Mouse (Mus musculus) ES-Bruce4 (cell line): ENCODE data around the gene Drd4. TPM values are rescaled to one million over a fixed set of nuclear protein-coding genes. Genes with fewer than 3 reads are reported as not detected.

Source experiments
- H3K27ac ChIP-seq: 2 replicates; pipeline ENCODE4 v1.5.1; 2012; ENCODE audit warnings: low read length, inconsistent platforms; ENCODE audit not compliant: insufficient read depth
- H3K27me3 ChIP-seq: 2 replicates; pipeline ENCODE4 v1.6.1; 2012; ENCODE audit warnings: mild to moderate bottlenecking, low read length, inconsistent platforms; ENCODE audit not compliant: control insufficient read depth, poor library complexity, insufficient read depth, severe bottlenecking
- H3K36me3 ChIP-seq: 2 replicates; pipeline ENCODE4 v1.6.1; 2012; ENCODE audit warnings: inconsistent platforms, mild to moderate bottlenecking, low read length, moderate library complexity; ENCODE audit not compliant: control insufficient read depth, poor library complexity, insufficient read depth, severe bottlenecking
- H3K4me1 ChIP-seq: one replicate; pipeline ENCODE4 v1.8.1; 2011; ENCODE audit warnings: low read length; ENCODE audit not compliant: control insufficient read depth, insufficient read depth
- H3K4me3 ChIP-seq: 2 replicates; pipeline ENCODE4 v1.5.1; 2011; ENCODE audit warnings: low read depth, mild to moderate bottlenecking, low read length
- H3K9ac ChIP-seq: 2 replicates; pipeline ENCODE4 v1.6.1; 2012; ENCODE audit warnings: low read depth, mild to moderate bottlenecking, inconsistent platforms; ENCODE audit not compliant: poor library complexity, severe bottlenecking
- H3K9me3 ChIP-seq: replicated peaks from 2 replicates; pipeline ENCODE4 v1.6.1; 2012; ENCODE audit warnings: mild to moderate bottlenecking, low read length, inconsistent platforms; ENCODE audit not compliant: control insufficient read depth, poor library complexity, insufficient read depth, severe bottlenecking
- CTCF ChIP-seq: IDR thresholded peaks from one replicate; pipeline ENCODE4 v1.8.1; 2011; ENCODE audit warnings: low read depth, low read length
- EP300 ChIP-seq: IDR thresholded peaks from 2 replicates; pipeline ENCODE4 v1.6.1; 2011; ENCODE audit warnings: low read depth, low read length; ENCODE audit not compliant: insufficient read depth
- POLR2A ChIP-seq: IDR thresholded peaks from one replicate; pipeline ENCODE4 v1.8.1; 2011; ENCODE audit warnings: low read length; ENCODE audit not compliant: insufficient read depth
- polyA plus RNA-seq: library from polyadenylated mRNA; stranded (reverse); fragments of >200 nt; gene quantifications from 2 replicates; pipeline ENCODE4 v1.2.4, GENCODE M21; 2011; ENCODE audit warnings: low read depth; ENCODE audit not compliant: missing spikeins, insufficient read depth, insufficient read length

Drd4 gene
- polyA plus RNA-seq, 1 experiment, result 0.21 TPM

DNA sequence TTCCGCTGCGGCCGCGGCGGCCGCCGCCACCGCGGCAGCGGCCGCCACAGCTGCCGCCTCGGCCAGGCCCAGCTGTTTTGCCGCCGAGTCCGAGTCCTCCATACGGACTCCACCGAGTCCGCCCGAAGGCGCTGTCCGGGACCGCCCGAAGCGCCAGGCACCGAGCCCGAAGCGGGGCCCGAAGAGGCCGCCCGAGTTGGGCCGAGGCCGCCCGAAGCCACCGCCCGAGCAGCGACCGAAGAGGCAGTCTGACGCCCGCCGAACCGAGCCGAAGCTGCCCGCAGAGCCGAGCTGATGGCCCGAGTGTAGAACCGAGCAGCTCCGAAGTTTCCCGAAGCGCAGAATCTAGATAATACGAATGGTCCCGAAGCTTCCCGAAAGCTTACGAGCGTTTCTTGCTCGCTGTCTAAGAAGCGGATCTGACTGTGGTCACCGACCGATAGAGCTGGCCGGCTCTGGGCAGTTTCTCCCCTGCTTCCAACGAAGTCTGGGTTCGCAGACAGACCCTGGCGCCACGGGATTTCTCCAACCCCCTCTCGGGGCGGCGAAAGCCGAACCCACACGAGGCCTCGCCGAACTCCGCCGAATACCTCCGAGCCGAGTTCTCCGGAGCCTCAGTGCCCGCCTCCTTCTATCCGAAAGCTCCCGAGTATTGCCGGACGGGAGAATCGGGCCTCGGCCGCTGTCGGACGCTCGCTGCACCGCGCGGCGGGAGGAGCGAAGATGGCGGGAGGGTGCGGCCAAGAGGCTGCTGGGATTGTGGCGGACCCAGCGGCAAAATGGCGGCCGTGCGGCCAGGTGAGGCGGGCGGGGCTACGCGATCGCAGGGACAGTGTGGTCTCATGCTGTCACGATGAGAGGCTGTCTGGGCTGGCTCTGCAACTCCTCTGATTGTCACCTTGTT lies 35.9 kb downstream of the Drd4 start, which contains the start of the genes Deaf1 and Tmem80:
Deaf1 (minus strand) TSS at position 222 of the 904 bp plus-strand sequence.
Tmem80 (plus strand) TSS at position 271 of the 904 bp plus-strand sequence.
- no peak within 1 kb of the TSS for H3K27ac ChIP-seq
- peak within 1 kb of the TSS; percentile 92 for H3K9ac ChIP-seq
- 0 out of 2 replicates have a peak, but pooled peaks cover 5% of the 10 kb centered on the region for H3K36me3 ChIP-seq
- H3K4me1 ChIP-seq, result peaks cover 7% of the 10 kb centered on the region
- no peaks in the 10 kb centered on the region for H3K9me3 ChIP-seq
- H3K4me3 ChIP-seq, result peak within 1 kb of the TSS; percentile 89
- no peaks in the 10 kb centered on the region for H3K27me3 ChIP-seq
- peak; percentile 49; the same call in 1 of the 2 replicates for TF ChIP-seq EP300
- TF ChIP-seq CTCF, result no peak
- TF ChIP-seq POLR2A, result peak; percentile 79

- Histone ChIP-seq H3K9ac (peak overlapping the region; percentile 92), H3K4me1 (peaks cover 7% of the 10 kb centered on the region), H3K27ac (no peak overlapping the region), H3K27me3 (no peaks in the 10 kb centered on the region), H3K4me3 (peak overlapping the region; percentile 89), H3K9me3 (no peaks in the 10 kb centered on the region), H3K36me3 (0 out of 2 replicates have a peak, but pooled peaks cover 5% of the 10 kb centered on the region)
- no peak for TF ChIP-seq CTCF
- TF ChIP-seq EP300, result no peak
- no peak for TF ChIP-seq POLR2A
These were observed 36.7 kb downstream of the Drd4 start for GRCm38 (mm10) chr7:141328373-141328990.

DNA sequence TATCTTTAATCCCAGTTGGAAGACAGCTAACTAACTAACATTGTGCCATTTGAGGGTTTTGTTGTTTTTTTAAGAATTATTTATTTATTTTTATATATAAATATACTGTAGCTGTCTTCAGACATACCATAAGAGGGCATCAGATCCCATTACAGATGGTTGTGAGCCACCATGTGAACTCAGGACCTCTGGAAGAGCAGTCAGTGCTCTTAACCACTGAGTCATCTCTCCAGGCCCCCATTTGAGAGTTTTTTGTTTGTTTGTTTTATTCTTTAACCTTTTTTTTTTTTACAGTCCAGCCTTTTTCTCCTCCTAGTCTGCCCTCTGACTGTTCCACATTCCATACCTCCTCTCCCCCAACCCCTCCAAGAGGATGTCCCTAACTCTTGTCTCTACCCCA lies 38.9 kb downstream of the Drd4 start:
- Histone ChIP-seq H3K4me1 (peaks cover 7% of the 10 kb centered on the region), H3K9ac (no peak overlapping the region), H3K27ac (no peak overlapping the region), H3K9me3 (no peaks in the 10 kb centered on the region), H3K4me3 (no peak overlapping the region), H3K36me3 (0 out of 2 replicates have a peak, but pooled peaks cover 3% of the 10 kb centered on the region), H3K27me3 (no peaks in the 10 kb centered on the region)
- no peak for TF ChIP-seq EP300
- no peak for TF ChIP-seq POLR2A
- TF ChIP-seq CTCF, result no peak

DNA sequence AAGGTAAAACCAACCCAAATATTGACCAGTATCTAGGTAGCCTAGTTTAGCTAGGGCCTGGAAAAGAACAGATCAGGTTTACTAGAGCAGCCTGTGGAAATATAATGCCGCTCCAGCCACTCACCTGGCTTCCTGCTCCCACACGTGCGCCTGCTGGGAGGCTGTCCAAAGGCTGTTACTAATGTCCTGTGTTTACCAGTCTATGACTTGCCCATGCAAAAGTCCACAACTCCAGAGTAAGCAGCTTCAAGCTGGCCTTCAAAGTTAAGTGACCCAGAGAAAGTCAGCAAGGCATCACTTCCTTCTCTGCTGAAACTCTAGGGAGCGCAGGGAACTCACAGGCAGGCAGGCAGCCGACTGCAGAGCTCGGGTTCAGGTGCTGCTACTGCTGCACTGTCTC lies 40.2 kb downstream of the Drd4 start:
- H3K4me1 ChIP-seq, result no peaks in the 10 kb centered on the region
- H3K9ac ChIP-seq, result no peak overlapping the region
- H3K36me3 ChIP-seq, result no peaks in the 10 kb centered on the region
- H3K27me3 ChIP-seq, result no peaks in the 10 kb centered on the region
- no peak overlapping the region for H3K4me3 ChIP-seq
- no peaks in the 10 kb centered on the region for H3K9me3 ChIP-seq
- no peak overlapping the region for H3K27ac ChIP-seq
- TF ChIP-seq EP300 (no peak), CTCF (no peak), POLR2A (no peak)

DNA sequence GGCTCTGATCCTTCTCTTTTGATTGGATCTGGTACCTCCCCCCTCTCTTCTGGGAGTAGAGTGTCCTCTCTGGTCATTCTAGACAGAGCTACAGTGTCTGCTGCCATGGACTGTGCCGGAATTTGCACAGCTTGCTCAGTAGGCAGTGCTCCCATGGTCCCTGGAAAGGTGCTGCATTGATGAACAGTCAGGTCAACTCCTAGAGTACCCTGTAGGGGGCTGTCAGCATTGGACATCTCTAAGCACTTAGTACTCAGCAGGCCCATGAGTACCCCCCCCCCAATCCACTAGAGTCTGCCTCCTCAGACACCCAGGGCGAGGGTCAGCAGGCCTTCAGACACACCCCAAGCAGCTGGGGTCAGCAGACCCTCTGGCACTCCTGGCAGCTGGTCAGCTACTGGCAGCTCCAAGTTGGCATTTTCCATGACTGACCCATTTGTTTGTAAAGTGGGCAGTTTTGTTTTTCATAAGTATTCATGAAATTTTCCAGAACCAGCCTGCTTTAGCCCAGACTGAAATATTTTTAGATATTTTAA lies 43.3 kb downstream of the Drd4 start:
- Histone ChIP-seq H3K4me3 (no peak overlapping the region), H3K4me1 (peaks cover 7% of the 10 kb centered on the region), H3K27ac (no peak overlapping the region), H3K9me3 (no peaks in the 10 kb centered on the region), H3K9ac (no peak overlapping the region), H3K27me3 (no peaks in the 10 kb centered on the region), H3K36me3 (no peaks in the 10 kb centered on the region)
- TF ChIP-seq POLR2A (no peak), EP300 (no peak), CTCF (no peak)

DNA sequence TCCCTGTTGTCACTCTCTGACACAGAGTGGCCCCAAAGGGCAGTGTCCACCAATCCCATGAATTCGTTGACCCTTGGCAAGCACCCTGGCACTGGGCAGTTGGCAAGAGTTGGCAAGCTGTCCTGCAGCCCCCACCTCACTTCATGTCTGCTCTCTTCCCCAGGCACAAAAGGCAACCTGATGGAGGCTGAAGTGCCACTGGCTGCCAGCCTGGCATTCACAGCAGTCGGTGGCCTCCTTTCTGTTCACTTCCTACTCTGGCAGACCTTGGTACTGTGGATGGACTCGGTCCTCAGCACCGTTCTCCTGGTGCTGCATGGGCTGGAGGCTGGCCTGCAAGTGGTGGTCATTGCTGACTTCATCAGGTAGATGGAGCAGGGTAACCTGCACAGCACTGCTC lies 43.9 kb downstream of the Drd4 start:
- peaks cover 7% of the 10 kb centered on the region for H3K4me1 ChIP-seq
- no peak overlapping the region for H3K27ac ChIP-seq
- no peaks in the 10 kb centered on the region for H3K27me3 ChIP-seq
- H3K9ac ChIP-seq, result no peak overlapping the region
- no peak overlapping the region for H3K4me3 ChIP-seq
- H3K36me3 ChIP-seq, result no peaks in the 10 kb centered on the region
- H3K9me3 ChIP-seq, result no peaks in the 10 kb centered on the region
- TF ChIP-seq POLR2A, result no peak
- TF ChIP-seq EP300, result no peak
- TF ChIP-seq CTCF, result no peak
